9 mouse cellular contexts compared by ENCODE assay signal in the genomic region with DNA sequence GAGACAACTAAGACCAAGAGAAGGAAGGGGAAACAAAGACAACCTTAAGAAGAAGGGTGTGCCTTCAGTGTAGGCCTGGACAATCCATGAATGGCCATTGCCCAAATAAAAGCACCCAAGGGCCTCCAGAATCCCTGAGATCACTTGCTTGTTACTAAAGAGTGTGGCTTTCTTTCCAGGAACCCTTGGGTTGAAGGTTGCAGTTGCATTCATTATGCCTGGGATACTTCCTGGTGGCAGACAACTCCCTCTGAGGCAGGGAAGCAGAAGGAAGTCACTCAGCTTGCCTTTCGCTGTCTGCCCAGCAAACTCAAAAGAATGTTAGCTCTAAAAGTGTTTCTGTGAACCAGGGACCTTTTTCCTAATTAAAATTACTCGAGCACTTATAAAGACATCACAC.
DNase-seq lines count a peak whose midpoint lies in the region; ATAC-seq and TF ChIP-seq lines count a peak whose summit lies in the region.
"Had no signal": no experiment of that assay in that cellular context is flagged by ENCODE, and none has a peak within 500 bp of the region (broad histone marks: within the 10 kb centered on the region; RNA-seq: fewer than 3 reads in every experiment).

No protein-coding gene starts in this region.

- WGBS in cerebellum, adult 2 months = 58% methylated on average over 2 of the region's 2 CpGs
- WGBS in lung, embryonic 15.5 days = 59% methylated on average over 2 of the region's 2 CpGs
- 39% methylated on average over 2 of the region's 2 CpGs for WGBS in limb, embryonic 15.5 days
- WGBS in stomach, embryonic 16.5 days = 48% methylated on average over 2 of the region's 2 CpGs

- ATAC-seq in lung, embryonic 15.5 days (ENCODE audit: borderline replicate concordance, extremely low read depth, low FRiP score, low TSS enrichment) = no peak
- no peak for ATAC-seq in limb, embryonic 15.5 days (ENCODE audit: insufficient number of reproducible peaks, low FRiP score, low TSS enrichment, low read depth)
- ATAC-seq in stomach, embryonic 16.5 days (ENCODE audit: insufficient read depth, low FRiP score) = peak; percentile 20; the same call in 1 of the 2 replicates

- no peak for DNase-seq in cerebellum, adult 2 months
- no peak for DNase-seq in cerebellum, adult 18-20 months
- DNase-seq in lung, postnatal 4 days = no peak
- no peak for DNase-seq in urinary bladder, adult 2 months (ENCODE audit: low spot score)
- DNase-seq in kidney, adult 8-10 months = no peak
- DNase-seq: gastrocnemius, postnatal 14 days had no signal

- peak overlapping the region; percentile 6; the same call in 1 of the 2 replicates for H3K27ac ChIP-seq in cerebellum, adult 2 months (ENCODE audit: insufficient read depth, low read length)
- H3K27ac ChIP-seq in lung, embryonic 15.5 days = 0 out of 2 replicates have a peak overlapping the region, but pooled peaks have one; percentile 5
- H3K27ac ChIP-seq in limb, embryonic 15.5 days = peak overlapping the region; percentile 5; the same call in 1 of the 2 replicates
- peak overlapping the region; percentile 19 for H3K27ac ChIP-seq in stomach, embryonic 16.5 days (ENCODE audit: low read length)

- no peak overlapping the region for H3K9ac ChIP-seq in lung, embryonic 15.5 days
- H3K9ac ChIP-seq in limb, embryonic 15.5 days = no peak overlapping the region
- H3K9ac ChIP-seq in stomach, embryonic 16.5 days (ENCODE audit: low read length) = no peak overlapping the region

- TF ChIP-seq CTCF in cerebellum, adult 2 months (IDR thresholded peaks at IDR 0.05; ENCODE audit: borderline replicate concordance, insufficient read depth, low read depth, low read length) = no peak

- no peak overlapping the region for H3K4me3 ChIP-seq in cerebellum, adult 2 months (replicated peaks; ENCODE audit: insufficient read depth, low read depth, low read length)
- H3K4me3 ChIP-seq in lung, embryonic 15.5 days = no peak overlapping the region
- H3K4me3 ChIP-seq in limb, embryonic 15.5 days = no peak overlapping the region
- no peak overlapping the region for H3K4me3 ChIP-seq in stomach, embryonic 16.5 days (replicated peaks; ENCODE audit: low read length)

- no peak for TF ChIP-seq POLR2A in cerebellum, adult 2 months (IDR thresholded peaks at IDR 0.05; ENCODE audit: borderline replicate concordance, insufficient read depth, low read length)

- no peaks in the 10 kb centered on the region for H3K27me3 ChIP-seq in cerebellum, adult 2 months (ENCODE audit: control insufficient read depth, insufficient read depth, low read length)
- H3K27me3 ChIP-seq in lung, embryonic 15.5 days = no peaks in the 10 kb centered on the region
- no peaks in the 10 kb centered on the region for H3K27me3 ChIP-seq in limb, embryonic 15.5 days
- no peaks in the 10 kb centered on the region for H3K27me3 ChIP-seq in stomach, embryonic 16.5 days (ENCODE audit: control insufficient read depth, insufficient read depth, low read length)

- H3K4me2 ChIP-seq in lung, embryonic 15.5 days = no peak overlapping the region
- H3K4me2 ChIP-seq in limb, embryonic 15.5 days = no peak overlapping the region
- no peak overlapping the region for H3K4me2 ChIP-seq in stomach, embryonic 16.5 days (ENCODE audit: low read depth, low read length)

- no peaks in the 10 kb centered on the region for H3K36me3 ChIP-seq in lung, embryonic 15.5 days
- H3K36me3 ChIP-seq in limb, embryonic 15.5 days = no peaks in the 10 kb centered on the region
- 0 out of 2 replicates have a peak, but pooled peaks cover 3% of the 10 kb centered on the region for H3K36me3 ChIP-seq in stomach, embryonic 16.5 days (ENCODE audit: control insufficient read depth, insufficient read depth, low read length)

- no peaks in the 10 kb centered on the region for H3K9me3 ChIP-seq in lung, embryonic 15.5 days
- H3K9me3 ChIP-seq in limb, embryonic 15.5 days = no peaks in the 10 kb centered on the region
- no peaks in the 10 kb centered on the region for H3K9me3 ChIP-seq in stomach, embryonic 16.5 days (replicated peaks; ENCODE audit: control insufficient read depth, low read length)

- peaks cover 8% of the 10 kb centered on the region for H3K4me1 ChIP-seq in cerebellum, adult 2 months (ENCODE audit: control insufficient read depth, insufficient read depth, low read length)
- H3K4me1 ChIP-seq in lung, embryonic 15.5 days = peaks cover 15% of the 10 kb centered on the region
- peaks cover 4% of the 10 kb centered on the region; the same call in 1 of the 2 replicates for H3K4me1 ChIP-seq in limb, embryonic 15.5 days
- H3K4me1 ChIP-seq in stomach, embryonic 16.5 days (ENCODE audit: control insufficient read depth, insufficient read depth, low read length) = peaks cover 10% of the 10 kb centered on the region; the same call in 1 of the 2 replicates
